Mouse (Mus musculus): ENCODE measurements around the gene Tmem213. TPM values are rescaled to one million over a fixed set of nuclear protein-coding genes. Genes with fewer than 3 reads are reported as not detected.

Gene Tmem213
- polyA plus RNA-seq, 1 experiment from 2014 or later = not detected

DNA sequence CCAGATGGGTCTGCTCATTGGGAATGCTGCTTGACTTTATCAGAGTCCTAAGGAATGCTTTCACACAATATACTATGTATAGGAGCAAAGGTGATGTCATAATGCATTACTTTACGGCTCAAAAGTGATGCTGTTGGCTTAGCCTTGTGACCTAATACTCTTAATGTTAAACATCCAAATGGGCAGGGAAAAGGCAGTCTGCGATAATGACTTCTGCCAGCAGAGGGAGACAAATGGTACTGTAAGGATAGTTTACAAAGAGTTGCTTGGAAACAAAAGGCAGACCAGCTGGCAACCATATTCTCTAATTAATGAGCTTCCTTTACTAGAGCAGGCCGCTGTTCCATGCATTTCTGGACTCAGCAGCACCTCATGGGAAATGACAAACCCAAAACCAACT lies 51.0 kb downstream of the Tmem213 start:
- Histone ChIP-seq H3K27ac (ENCODE audit: low read length) (peak overlapping the region; percentile 73), H3K9ac (ENCODE audit: low read depth, low read length) (0 out of 2 replicates have a peak overlapping the region, but pooled peaks have one; percentile 14)
- WGBS = 14% methylated on average over 3 of the region's 3 CpGs

GRCm38 (mm10) chr6:38160556-38160955 lies 51.5 kb downstream of the Tmem213 start:
- Histone ChIP-seq H3K36me3 (ENCODE audit: control insufficient read depth, insufficient read depth, low read length) (peaks cover 8% of the 10 kb centered on the region; the same call in 1 of the 2 replicates), H3K4me3 (ENCODE audit: low read depth, low read length) (no peak overlapping the region), H3K9me3 (replicated peaks; ENCODE audit: control insufficient read depth, low read length, poor library complexity, severe bottlenecking) (no peaks in the 10 kb centered on the region), H3K27ac (ENCODE audit: low read length) (peak overlapping the region; percentile 73), H3K4me1 (ENCODE audit: control insufficient read depth, insufficient read depth, low read length) (peaks cover 17% of the 10 kb centered on the region), H3K27me3 (ENCODE audit: control insufficient read depth, insufficient read depth, low read depth, low read length) (no peaks in the 10 kb centered on the region), H3K9ac (ENCODE audit: low read depth, low read length) (0 out of 2 replicates have a peak overlapping the region, but pooled peaks have one; percentile 14), H3K4me2 (ENCODE audit: low read length) (no peak overlapping the region)
- 66% methylated on average over 2 of the region's 2 CpGs for WGBS
- ATAC-seq = no peak

More for the DNA sequence above, 51.0 kb downstream of the Tmem213 start:
- Histone ChIP-seq H3K9me3 (replicated peaks; ENCODE audit: control insufficient read depth, low read length, poor library complexity, severe bottlenecking) (no peaks in the 10 kb centered on the region), H3K27me3 (ENCODE audit: control insufficient read depth, insufficient read depth, low read depth, low read length) (no peaks in the 10 kb centered on the region), H3K36me3 (ENCODE audit: control insufficient read depth, insufficient read depth, low read length) (peaks cover 10% of the 10 kb centered on the region; the same call in 1 of the 2 replicates), H3K4me1 (ENCODE audit: control insufficient read depth, insufficient read depth, low read length) (peaks cover 17% of the 10 kb centered on the region), H3K4me3 (ENCODE audit: low read depth, low read length) (no peak overlapping the region), H3K4me2 (ENCODE audit: low read length) (no peak overlapping the region)
- peak; percentile 66 for ATAC-seq

GRCm38 (mm10) chr6:38162825-38163504 lies 53.9 kb downstream of the Tmem213 start:
- no peak overlapping the region for H3K4me3 ChIP-seq (ENCODE audit: low read depth, low read length)

DNA sequence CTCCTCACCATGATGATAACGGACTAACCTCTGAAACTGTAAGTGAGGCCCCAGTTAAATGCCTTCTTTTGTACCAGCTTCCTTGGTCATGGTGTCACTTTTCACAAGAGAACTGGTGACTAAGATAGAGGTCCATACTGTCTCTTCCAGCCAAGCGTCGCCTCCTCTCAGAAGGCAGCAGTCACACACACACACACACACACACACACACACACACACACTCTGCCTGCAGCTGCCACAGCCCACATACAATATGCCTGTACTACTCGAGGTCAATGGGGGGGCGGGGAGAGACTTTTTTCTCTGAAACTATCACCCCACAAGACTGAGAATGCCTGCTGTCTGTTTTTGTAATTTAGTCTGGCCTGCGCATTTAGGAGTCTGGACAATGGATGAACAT lies 55.6 kb downstream of the Tmem213 start:
- Histone ChIP-seq H3K27ac (ENCODE audit: low read length) (no peak overlapping the region), H3K4me1 (ENCODE audit: control insufficient read depth, insufficient read depth, low read length) (peaks cover 6% of the 10 kb centered on the region), H3K4me3 (ENCODE audit: low read depth, low read length) (no peak overlapping the region), H3K9ac (ENCODE audit: low read depth, low read length) (no peak overlapping the region), H3K4me2 (ENCODE audit: low read length) (no peak overlapping the region), H3K9me3 (replicated peaks; ENCODE audit: control insufficient read depth, low read length, poor library complexity, severe bottlenecking) (no peaks in the 10 kb centered on the region), H3K36me3 (ENCODE audit: control insufficient read depth, insufficient read depth, low read length) (peaks cover 16% of the 10 kb centered on the region), H3K27me3 (ENCODE audit: control insufficient read depth, insufficient read depth, low read depth, low read length) (no peaks in the 10 kb centered on the region)
- 91% methylated on average over 6 of the region's 6 CpGs for WGBS
- ATAC-seq = no peak

More at GRCm38 (mm10) chr6:38162825-38163504, 53.9 kb downstream of the Tmem213 start:
- Histone ChIP-seq H3K4me2 (ENCODE audit: low read length) (no peak overlapping the region), H3K36me3 (ENCODE audit: control insufficient read depth, insufficient read depth, low read length) (peaks cover 5% of the 10 kb centered on the region; the same call in 1 of the 2 replicates), H3K27ac (ENCODE audit: low read length) (no peak overlapping the region), H3K9me3 (replicated peaks; ENCODE audit: control insufficient read depth, low read length, poor library complexity, severe bottlenecking) (no peaks in the 10 kb centered on the region), H3K4me1 (ENCODE audit: control insufficient read depth, insufficient read depth, low read length) (peaks cover 16% of the 10 kb centered on the region), H3K9ac (ENCODE audit: low read depth, low read length) (no peak overlapping the region), H3K27me3 (ENCODE audit: control insufficient read depth, insufficient read depth, low read depth, low read length) (no peaks in the 10 kb centered on the region)
- 46% methylated on average over 14 of the region's 14 CpGs for WGBS
- no peak for ATAC-seq

DNA sequence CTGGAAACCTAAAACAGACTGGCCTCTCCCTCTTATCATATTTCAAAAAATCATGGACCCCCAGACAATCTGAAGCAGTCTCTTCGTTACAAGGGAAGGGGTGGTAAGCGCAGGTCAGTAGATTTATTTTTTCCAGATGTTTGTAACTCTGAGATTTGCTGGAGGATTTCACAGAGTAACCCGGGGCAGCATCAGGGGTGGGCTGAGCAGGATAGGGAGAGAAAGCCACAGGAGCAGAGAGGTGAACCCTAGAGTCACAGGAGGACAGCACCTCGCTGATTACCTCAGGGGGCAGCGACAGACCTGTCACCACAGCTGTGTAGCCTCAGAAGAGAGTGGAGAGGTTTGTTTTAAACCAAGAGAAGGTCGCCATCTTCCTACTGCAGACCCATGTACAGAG lies 56.3 kb downstream of the Tmem213 start:
- ATAC-seq = no peak
- Histone ChIP-seq H3K4me3 (ENCODE audit: low read depth, low read length) (no peak overlapping the region), H3K9me3 (replicated peaks; ENCODE audit: control insufficient read depth, low read length, poor library complexity, severe bottlenecking) (no peaks in the 10 kb centered on the region), H3K9ac (ENCODE audit: low read depth, low read length) (no peak overlapping the region), H3K27me3 (ENCODE audit: control insufficient read depth, insufficient read depth, low read depth, low read length) (no peaks in the 10 kb centered on the region), H3K4me1 (ENCODE audit: control insufficient read depth, insufficient read depth, low read length) (peaks cover 4% of the 10 kb centered on the region), H3K27ac (ENCODE audit: low read length) (no peak overlapping the region), H3K36me3 (ENCODE audit: control insufficient read depth, insufficient read depth, low read length) (peaks cover 16% of the 10 kb centered on the region), H3K4me2 (ENCODE audit: low read length) (no peak overlapping the region)
- 89% methylated on average over 6 of the region's 6 CpGs for WGBS

Other genes starting within 250 kb of the Tmem213 start
- gene Trim24, start 238.4 kb upstream of the Tmem213 start, polyA plus RNA-seq (2015; fragmentation: Nextera tagmentation; extraction: Ambion mirVana) = 17.2 and 20.2 TPM in 2 replicates
- 0.85 and 0.88 TPM in 2 replicates for gene Svopl, start 62.3 kb upstream of the Tmem213 start, polyA plus RNA-seq (2015; fragmentation: Nextera tagmentation; extraction: Ambion mirVana)
- 0.14 TPM in 1 of 2 replicates, not detected in the other for gene Atp6v0a4, start 15.3 kb downstream of the Tmem213 start, polyA plus RNA-seq (2015; fragmentation: Nextera tagmentation; extraction: Ambion mirVana)
- 15.8 and 19.4 TPM in 2 replicates for gene D630045J12Rik, start 144.8 kb downstream of the Tmem213 start, polyA plus RNA-seq (2015; fragmentation: Nextera tagmentation; extraction: Ambion mirVana)
- gene Zc3hav1l, start 190.0 kb downstream of the Tmem213 start, polyA plus RNA-seq (2015; fragmentation: Nextera tagmentation; extraction: Ambion mirVana) = 7.0 and 8.3 TPM in 2 replicates
- 1.0 and 1.1 TPM in 2 replicates for gene Zc3hav1, start 245.3 kb downstream of the Tmem213 start, polyA plus RNA-seq (2015; fragmentation: Nextera tagmentation; extraction: Ambion mirVana)

All from midbrain, embryonic 16.5 days (tissue).